Mouse (Mus musculus): Measurements from ENCODE around the gene Actg1. TPM values are rescaled to one million over a fixed set of nuclear protein-coding genes. Genes with fewer than 3 reads are reported as not detected.
"Not testable (repeated sequence)": the region's sequence is repeated elsewhere in the genome, so short reads cannot be mapped to it uniquely, and the experiment has no call there.

Gene Actg1
- total RNA-seq, 2 experiments from 2014 or later = 1,451 to 1,562 TPM

DNA sequence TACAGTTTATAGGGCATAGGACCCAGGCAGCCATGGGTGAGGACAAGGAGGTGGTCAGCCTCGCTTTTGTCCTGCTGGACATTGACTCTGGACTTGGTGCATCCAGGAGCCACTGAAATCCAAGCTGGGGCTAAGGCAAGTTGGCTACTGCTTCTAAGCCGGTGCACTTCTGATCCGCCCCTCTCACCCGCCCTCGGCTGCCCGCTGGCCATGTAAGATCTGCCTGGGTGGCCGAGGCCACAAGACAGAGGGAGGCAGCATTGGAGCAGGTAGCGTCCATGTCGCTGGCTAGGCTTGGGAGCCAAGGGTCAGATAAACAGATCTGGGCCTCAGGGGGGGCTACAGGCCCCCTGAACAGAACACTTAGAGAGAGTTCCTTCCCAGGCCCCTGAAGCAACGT lies 13.0 kb upstream of the Actg1 start, which contains the start of gene Fscn2:
Gene Fscn2 (plus strand): TSS at position 240 of the 400 bp plus-strand sequence.
- DNase-seq (ENCODE audit: extremely low spot score in 1 of 2, low spot score in 1 of 2) = no peak

GRCm38 (mm10) chr11:120360755-120361154 lies 12.4 kb upstream of the Actg1 start:
- DNase-seq (ENCODE audit: extremely low spot score in 1 of 2, low spot score in 1 of 2) = no peak

- no peak for DNase-seq (ENCODE audit: extremely low spot score in 1 of 2, low spot score in 1 of 2)
Observed at GRCm38 (mm10) chr11:120360062-120360461, 11.7 kb upstream of the Actg1 start.

DNA sequence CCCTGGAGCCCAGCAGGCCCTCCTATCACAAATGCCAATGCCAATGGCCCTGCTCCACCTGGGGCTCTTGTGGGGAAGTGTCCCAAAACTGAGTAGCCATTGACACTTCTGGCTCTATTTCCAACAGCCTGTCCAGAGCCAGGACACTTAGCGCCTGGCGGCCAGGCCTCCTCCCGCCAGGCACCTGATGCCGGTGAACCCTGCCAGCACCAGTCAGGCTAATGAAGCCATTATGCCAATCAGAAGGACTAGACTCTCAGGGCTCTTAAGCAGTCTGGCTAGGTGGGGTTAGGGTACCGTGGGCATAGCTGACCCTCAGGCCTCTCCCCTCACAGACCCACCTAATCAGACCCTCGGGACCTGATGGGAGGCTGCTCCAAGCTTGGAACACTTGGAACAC lies 11.0 kb upstream of the Actg1 start:
- DNase-seq (ENCODE audit: extremely low spot score in 1 of 2, low spot score in 1 of 2) = no peak

GRCm38 (mm10) chr11:120357791-120358401 lies 9.6 kb upstream of the Actg1 start:
- peak; percentile 58 to 66 for DNase-seq (ENCODE audit: extremely low spot score in 1 of 2, low spot score in 1 of 2)

GRCm38 (mm10) chr11:120356900-120357299 lies 8.6 kb upstream of the Actg1 start:
- peak in 1 of 2 experiments; percentile 2 for DNase-seq (ENCODE audit: extremely low spot score in 1 of 2, low spot score in 1 of 2)

DNA sequence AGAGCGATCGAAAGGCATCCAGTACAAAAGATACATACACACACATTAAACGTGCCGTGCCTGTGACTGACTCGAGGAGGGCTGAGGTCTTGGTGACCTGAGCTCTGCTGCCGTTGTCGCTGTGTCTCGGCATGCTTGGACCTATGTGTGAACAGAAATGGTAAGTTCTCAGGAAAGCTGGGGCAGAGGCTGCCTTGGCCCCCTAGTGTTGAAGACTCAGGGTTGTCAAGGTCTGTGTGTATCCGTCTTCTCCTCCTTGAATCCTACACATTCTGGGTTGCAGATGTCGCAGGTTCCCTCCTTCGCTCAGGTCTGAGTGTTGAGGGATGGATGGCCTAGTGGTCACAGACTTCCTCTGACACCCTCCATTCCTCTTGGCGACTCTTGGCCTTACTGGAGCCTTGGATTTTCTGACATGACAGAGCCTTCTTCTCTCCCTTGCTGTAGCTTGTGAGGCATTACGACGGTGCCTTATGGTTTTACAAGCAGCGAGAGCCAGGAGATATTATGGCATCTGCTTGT lies 8.0 kb upstream of the Actg1 start:
- DNase-seq (ENCODE audit: extremely low spot score in 1 of 2, low spot score in 1 of 2) = no peak

- no peak for DNase-seq (ENCODE audit: extremely low spot score in 1 of 2, low spot score in 1 of 2)
Observed at GRCm38 (mm10) chr11:120355277-120356039, 7.1 kb upstream of the Actg1 start.

DNA sequence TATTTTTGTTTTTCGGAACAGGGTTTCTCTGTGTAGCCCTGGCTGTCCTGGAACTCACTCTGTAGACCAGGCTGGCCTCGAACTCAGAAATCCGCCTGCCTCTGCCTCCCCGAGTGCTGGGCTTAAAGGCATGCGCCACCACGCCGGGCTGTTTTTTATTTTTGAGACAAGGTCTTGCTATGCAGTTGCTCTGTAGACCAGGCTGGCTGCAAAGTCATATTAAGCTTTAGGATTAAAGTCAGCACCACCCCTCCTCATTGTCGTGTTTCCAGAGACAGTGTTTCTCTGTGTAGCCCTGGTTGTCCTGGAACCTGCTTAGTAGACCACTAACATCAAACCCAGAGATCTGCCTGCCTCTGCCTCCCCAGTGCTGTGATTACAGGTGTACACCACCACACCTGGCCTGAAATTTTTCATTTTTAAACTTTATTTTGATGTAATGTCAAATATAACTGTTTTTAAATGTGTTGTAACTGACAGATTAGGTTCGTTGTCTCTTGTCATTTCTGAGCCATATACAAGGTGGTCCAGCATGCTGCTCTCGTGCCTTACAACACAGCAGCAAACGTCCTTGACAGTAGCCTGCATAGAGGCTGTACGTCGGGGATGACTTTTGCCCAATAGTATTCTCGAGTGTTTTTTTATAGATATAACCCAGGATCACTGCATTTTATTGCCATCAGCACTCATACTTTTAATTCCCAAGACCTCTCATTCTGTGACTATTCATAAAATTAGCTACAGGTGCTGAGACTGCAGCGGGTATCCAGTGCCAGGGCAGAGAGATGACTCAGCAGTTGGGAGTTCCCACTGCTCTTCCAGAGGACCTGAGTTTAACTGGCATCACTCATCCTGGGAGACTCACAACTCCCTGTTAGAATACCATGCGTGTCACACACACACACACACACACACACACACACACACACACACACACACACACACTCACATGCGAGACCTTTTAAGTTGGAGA lies 6.2 kb upstream of the Actg1 start:
- DNase-seq (ENCODE audit: extremely low spot score in 1 of 2, low spot score in 1 of 2) = peak; percentile 3 to 6

- peak in 1 of 2 experiments; percentile 60 for DNase-seq (ENCODE audit: extremely low spot score in 1 of 2, low spot score in 1 of 2)
Observed at GRCm38 (mm10) chr11:120353500-120354303, 5.4 kb upstream of the Actg1 start.

GRCm38 (mm10) chr11:120352571-120353290 lies 4.4 kb upstream of the Actg1 start:
- DNase-seq (ENCODE audit: extremely low spot score in 1 of 2, low spot score in 1 of 2) = peak in 1 of 2 experiments; percentile 9

DNA sequence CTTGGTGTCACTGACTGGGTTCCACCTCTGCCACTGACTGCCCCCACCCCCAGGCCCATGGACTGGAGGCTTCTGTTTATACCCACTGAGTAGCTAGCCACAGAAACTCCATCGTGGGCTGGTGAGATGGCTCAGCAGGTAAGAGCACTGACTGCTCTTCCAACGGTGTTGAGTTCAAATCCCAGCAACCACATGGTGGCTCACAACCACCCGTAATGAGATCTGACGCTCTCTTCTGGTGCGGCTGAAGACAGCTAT lies 3.7 kb upstream of the Actg1 start:
- not testable (repeated sequence) for DNase-seq (ENCODE audit: extremely low spot score in 1 of 2, low spot score in 1 of 2)

- peak in 1 of 2 experiments; percentile 3 for DNase-seq (ENCODE audit: extremely low spot score in 1 of 2, low spot score in 1 of 2)
Observed at GRCm38 (mm10) chr11:120351250-120352092, 3.1 kb upstream of the Actg1 start.

- DNase-seq (ENCODE audit: extremely low spot score in 1 of 2, low spot score in 1 of 2) = peak in 1 of 2 experiments; percentile 6
Observed at GRCm38 (mm10) chr11:120350711-120351110, 2.4 kb upstream of the Actg1 start.

DNA sequence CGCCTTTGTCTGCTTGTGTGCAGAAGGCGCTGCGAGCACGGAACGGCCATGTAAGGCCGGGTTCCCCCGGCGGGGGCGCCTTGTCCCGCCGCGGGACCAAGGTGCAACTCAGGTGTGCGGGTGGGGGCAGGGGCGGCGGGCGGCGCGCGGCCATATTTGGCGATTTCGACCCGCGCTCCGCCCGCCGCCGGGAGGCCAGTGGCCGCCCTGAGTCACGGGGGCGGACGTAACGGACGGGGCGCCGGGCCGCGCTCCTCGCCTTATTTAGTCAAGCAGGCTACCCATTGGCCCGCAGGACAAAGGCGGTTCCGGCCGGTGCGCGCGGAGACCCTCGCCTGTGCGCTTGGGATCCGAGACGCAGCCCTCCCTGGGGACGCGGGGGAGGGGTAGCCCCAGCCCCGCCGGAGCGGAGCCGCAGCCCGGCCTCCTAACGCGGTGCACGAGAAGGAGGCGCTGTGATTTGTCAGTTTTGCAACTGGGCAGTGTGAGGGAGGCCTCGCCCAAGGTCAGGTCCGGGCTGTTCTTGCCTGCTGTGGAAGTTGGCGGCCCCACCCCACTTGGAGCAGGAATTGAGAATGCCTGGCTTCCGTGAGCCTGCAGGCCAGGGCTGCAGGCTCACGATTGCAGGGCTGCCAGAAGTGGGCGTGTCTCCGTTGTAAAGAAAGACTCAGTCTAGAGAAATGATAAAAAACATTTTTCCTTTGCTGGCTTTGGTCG lies 1.8 kb upstream of the Actg1 start:
- DNase-seq (ENCODE audit: extremely low spot score in 1 of 2, low spot score in 1 of 2) = peak; percentile 61 to 67

GRCm38 (mm10) chr11:120349371-120349985 lies 1.1 kb upstream of the Actg1 start:
- DNase-seq (ENCODE audit: extremely low spot score in 1 of 2, low spot score in 1 of 2) = peak in 1 of 2 experiments; percentile 27

DNA sequence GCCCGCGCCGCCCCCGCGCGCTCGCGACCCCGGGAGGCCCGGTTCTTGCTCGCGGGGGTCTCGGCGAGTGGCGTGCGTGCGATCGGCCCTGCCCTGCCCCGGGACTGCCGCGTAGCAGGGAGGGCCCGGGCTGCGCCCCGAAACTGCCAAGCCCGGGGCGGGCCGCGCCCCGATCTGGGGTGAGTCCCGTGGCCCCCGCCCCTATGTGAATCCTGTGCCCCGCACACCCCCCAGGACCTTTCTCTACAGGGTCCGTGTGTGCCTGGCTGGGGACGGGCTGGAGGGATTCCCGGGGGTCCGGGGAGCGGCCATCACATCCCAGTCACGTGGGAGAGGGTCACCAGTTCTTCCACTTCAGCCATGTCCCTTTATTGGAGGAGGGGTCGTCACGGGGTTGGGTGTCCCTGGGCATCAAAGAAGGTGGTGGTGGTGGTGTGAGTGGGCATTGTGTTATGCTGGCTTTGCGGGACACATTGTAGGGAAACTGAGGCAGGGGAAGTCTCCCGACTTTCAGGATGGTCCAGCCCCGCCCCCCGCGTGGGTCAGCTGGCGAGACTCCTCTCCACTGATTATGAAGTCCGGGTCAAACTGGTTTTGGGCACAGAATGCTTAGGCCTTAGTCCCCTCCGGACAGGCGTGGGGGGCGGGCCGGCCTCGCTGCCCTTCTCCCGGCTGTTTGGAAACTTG lies 485 bp upstream of the Actg1 start:
- peak in 1 of 2 experiments; percentile 42 for DNase-seq (ENCODE audit: extremely low spot score in 1 of 2, low spot score in 1 of 2)
